1 mouse cellular context compared by ENCODE assay signal in the genomic region with DNA sequence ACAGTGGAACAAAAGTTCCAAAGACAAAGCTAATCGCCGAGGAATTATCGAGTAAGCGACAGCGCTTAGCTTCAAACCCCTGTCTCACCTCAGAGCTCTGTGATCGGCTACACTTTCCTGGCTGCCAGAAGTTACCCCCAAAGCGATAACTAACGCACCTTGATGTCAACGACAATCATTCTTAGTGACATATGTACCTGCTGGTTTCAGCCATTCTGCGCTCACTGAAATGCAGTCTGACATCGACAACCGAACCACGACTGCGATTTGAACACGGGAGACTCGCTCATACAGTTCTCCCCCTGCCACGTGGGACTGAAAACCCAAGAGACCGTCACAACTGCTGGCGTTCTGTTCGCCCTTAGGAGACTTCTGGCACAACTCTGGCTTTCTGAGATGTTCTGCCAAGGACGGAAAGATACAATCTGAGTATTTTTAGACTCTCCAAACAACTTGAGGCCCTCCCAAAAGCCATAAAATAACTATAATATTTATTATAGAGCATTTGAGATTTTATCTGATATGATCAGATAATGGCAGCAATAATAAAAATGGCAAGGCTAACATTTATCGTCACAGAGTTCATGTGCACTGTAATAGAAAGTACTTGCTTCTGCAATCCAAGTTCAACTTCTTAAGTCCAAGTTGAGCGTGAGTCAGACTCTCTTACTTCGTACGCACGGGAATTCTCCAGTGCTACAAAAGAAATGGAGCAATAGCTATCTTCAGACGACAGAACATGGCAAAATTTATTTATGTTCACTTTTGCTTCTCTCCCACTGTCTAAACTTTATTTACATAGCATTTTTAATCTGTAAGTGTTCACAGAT.
TF ChIP-seq lines count a peak whose summit lies in the region.

No protein-coding gene starts in this region.

TF ChIP-seq in CH12.LX, 34 proteins besides CTCF, POLR2A, EP300 and RAD21 (continued from another document):
- TF ChIP-seq MAZ (IDR thresholded peaks at IDR 0.05; ENCODE audit: low read depth, low read length) (peak; percentile 86), MEF2A (IDR thresholded peaks at IDR 0.05; ENCODE audit: borderline replicate concordance, low read depth, low read length) (0 out of 2 replicates have a peak, but pooled peaks have one; percentile 28), ETS1 (conservative IDR thresholded peaks at IDR 0.05; ENCODE audit: low read depth, low read length) (no peak), HCFC1 (IDR thresholded peaks at IDR 0.05; ENCODE audit: low read depth, low read length) (peak; percentile 71), USF2 (conservative IDR thresholded peaks at IDR 0.05; ENCODE audit: low read depth, low read length) (0 out of 2 replicates have a peak, but pooled peaks have one; percentile 10), RCOR1 (conservative IDR thresholded peaks at IDR 0.05; ENCODE audit: low read depth, low read length) (no peak), ZNF384 (IDR thresholded peaks at IDR 0.05; ENCODE audit: low read depth, low read length) (no peak)
